Mouse (Mus musculus): Measurements from ENCODE around the gene Ctsc. TPM values are rescaled to one million over a fixed set of nuclear protein-coding genes. Genes with fewer than 3 reads are reported as not detected.
"Not testable (repeated sequence)": the region's sequence is repeated elsewhere in the genome, so short reads cannot be mapped to it uniquely, and the experiment has no call there.

The Ctsc gene
- 10 to 100 TPM; 10.3 TPM for total RNA-seq (2021)
- long read RNA-seq, experiment 1, transcript Ctsc-201 (7 exons, 2,493 nt), result major isoform, 9 of 12 reads
- long read RNA-seq, experiment 1, partial matches to known transcripts, result 0 of 12 reads
- long read RNA-seq, experiment 1, other reads (novel, unspliced or antisense), result 2 of 12 reads
- long read RNA-seq, experiment 2, transcript Ctsc-201 (7 exons, 2,493 nt), result major isoform, 12 of 15 reads
- long read RNA-seq, experiment 2, partial matches to known transcripts, result 1 of 15 reads
- long read RNA-seq, experiment 2, other reads (novel, unspliced or antisense), result 1 of 15 reads

GRCm38 (mm10) chr7:88277858-88278627 lies at the start of gene Ctsc:
Gene Ctsc (plus strand): TSS chr7:88278085.
- intact Hi-C loops (cut with DNase I), result no loop called here
- peak; percentile 55 to 62 for DNase-seq (ENCODE audit: low spot score in 2 of 2)

- intact Hi-C loops (cut with DNase I), result no loop called here
- no peak for DNase-seq (ENCODE audit: low spot score in 2 of 2)
Observed at GRCm38 (mm10) chr7:88229051-88229450, 48.8 kb upstream of the Ctsc start.

- DNase-seq (ENCODE audit: low spot score in 2 of 2), result no peak
- intact Hi-C loops (cut with DNase I), result no loop called here
Observed at GRCm38 (mm10) chr7:88230121-88230520, 47.8 kb upstream of the Ctsc start.

GRCm38 (mm10) chr7:88230756-88231522 lies 46.9 kb upstream of the Ctsc start:
- intact Hi-C loops (cut with DNase I), result no loop called here
- no peak for DNase-seq (ENCODE audit: low spot score in 2 of 2)

- intact Hi-C loops (cut with DNase I), result no loop called here
Observed at GRCm38 (mm10) chr7:88243059-88243458, 34.8 kb upstream of the Ctsc start.

DNA sequence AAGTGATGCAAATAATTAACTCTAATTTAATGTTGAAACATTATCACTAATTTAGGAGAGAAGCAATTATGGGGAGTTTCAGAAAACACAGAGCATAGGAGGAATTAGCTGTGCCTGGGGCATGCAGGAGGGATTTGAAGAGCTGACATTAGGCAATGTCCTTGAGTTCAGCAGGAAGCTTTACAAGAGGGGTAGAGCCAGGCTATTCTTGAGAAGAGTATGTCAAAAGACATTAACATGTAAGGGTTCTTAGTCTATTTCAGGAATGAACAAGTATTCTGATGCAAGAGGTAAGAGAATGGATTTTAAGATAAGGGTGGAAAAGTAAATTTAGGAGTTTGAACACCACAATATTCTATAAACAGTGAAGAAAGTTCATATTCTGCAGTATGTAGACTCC lies 33.4 kb upstream of the Ctsc start:
- DNase-seq (ENCODE audit: low spot score in 2 of 2), result no peak
- intact Hi-C loops (cut with DNase I), result no loop called here

More at GRCm38 (mm10) chr7:88243059-88243458, 34.8 kb upstream of the Ctsc start:
- no peak for DNase-seq (ENCODE audit: low spot score in 2 of 2)

- DNase-seq (ENCODE audit: low spot score in 2 of 2); intact Hi-C loops (cut with DNase I): not testable (repeated sequence)
Observed at GRCm38 (mm10) chr7:88250380-88250779, 27.5 kb upstream of the Ctsc start.

DNA sequence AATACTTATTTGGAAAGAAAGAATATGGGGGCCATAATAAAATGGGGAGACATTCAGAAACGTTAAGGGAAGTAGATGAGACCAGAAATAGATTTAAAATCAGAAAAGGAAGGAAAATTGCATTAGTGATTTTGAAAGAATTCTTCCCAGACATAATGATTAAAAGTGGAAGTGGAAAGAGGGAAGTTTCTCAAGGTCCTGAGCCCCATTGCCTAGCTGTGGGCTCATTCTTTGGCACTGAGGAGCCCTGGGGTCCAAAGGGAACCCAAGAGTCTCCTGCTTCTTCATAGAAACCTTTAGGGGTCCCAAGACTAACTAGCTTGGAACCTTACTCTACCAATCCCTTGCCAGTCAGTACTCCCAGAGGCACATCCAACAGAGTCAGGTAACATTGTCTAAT lies 26.4 kb upstream of the Ctsc start:
- intact Hi-C loops (cut with DNase I), result no loop called here
- DNase-seq (ENCODE audit: low spot score in 2 of 2), result no peak

DNA sequence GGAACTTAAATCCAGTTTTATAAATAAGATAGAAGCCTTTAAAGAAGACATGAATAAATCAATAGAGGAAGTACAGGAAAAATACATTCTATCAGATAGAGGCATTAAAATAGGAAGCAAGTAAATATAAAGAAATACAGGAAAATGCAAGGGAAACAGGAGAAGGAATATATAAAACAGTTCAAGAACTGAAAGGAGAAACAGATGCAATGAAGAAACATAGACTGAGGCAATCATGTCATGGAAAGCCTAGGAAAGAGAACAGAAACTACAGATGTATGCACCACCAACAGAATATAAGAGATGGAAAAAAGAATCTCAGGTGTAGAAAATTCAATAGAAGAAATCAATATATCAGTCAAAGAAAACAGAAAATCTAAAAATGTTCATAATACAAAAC lies 25.8 kb upstream of the Ctsc start:
- no peak for DNase-seq (ENCODE audit: low spot score in 2 of 2)
- intact Hi-C loops (cut with DNase I), result no loop called here

DNA sequence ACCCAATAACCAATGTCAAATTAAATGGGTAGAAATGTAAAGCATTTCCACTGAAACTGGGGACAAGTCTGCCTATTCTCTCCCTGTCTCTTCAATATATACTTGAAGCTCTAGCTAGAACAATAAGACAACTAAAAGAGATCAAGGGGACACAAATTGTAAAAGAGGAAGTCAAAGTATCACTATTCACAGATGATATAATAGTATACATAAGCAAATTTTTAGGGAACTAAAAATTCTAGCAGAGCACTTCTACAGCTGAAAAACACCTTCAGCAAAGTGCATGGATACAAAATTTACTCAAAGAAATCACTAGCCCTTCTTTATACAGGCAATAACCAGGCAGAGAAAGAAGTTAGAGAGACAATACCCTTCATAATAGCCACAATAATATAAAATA lies 23.0 kb upstream of the Ctsc start:
- DNase-seq (ENCODE audit: low spot score in 2 of 2), result no peak
- intact Hi-C loops (cut with DNase I), result no loop called here

GRCm38 (mm10) chr7:88259155-88259925 lies 18.5 kb upstream of the Ctsc start:
- no peak for DNase-seq (ENCODE audit: low spot score in 2 of 2)

GRCm38 (mm10) chr7:88261799-88262198 lies 16.1 kb upstream of the Ctsc start:
- intact Hi-C loops (cut with DNase I), result no loop called here
- DNase-seq (ENCODE audit: low spot score in 2 of 2), result no peak

More at GRCm38 (mm10) chr7:88259155-88259925, 18.5 kb upstream of the Ctsc start:
- intact Hi-C loops (cut with DNase I), result no loop called here

GRCm38 (mm10) chr7:88264861-88265260 lies 13.0 kb upstream of the Ctsc start:
- intact Hi-C loops (cut with DNase I), result no loop called here
- DNase-seq (ENCODE audit: low spot score in 2 of 2), result no peak

DNA sequence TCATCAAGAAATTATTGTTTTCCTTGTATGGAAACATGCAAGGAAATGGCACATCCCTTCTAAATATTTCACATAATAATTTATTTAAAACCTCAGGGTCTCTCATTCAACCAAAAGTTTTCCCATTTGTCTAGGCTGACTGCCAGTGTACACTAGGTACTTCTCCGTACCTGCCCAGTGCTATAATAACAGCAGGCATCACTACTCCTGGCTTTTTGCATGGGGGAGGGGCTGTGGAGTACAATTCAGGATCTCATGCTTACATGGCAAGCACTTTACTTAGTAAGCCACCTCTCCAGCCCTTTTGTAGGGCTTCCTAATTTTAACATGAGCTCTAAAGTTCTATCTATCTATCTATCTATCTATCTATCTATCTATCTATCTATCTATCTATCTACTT lies 8.0 kb upstream of the Ctsc start:
- DNase-seq (ENCODE audit: low spot score in 2 of 2), result no peak
- intact Hi-C loops (cut with DNase I), result no loop called here

GRCm38 (mm10) chr7:88271531-88271930 lies 6.4 kb upstream of the Ctsc start:
- no peak for DNase-seq (ENCODE audit: low spot score in 2 of 2)
- intact Hi-C loops (cut with DNase I), result no loop called here

DNA sequence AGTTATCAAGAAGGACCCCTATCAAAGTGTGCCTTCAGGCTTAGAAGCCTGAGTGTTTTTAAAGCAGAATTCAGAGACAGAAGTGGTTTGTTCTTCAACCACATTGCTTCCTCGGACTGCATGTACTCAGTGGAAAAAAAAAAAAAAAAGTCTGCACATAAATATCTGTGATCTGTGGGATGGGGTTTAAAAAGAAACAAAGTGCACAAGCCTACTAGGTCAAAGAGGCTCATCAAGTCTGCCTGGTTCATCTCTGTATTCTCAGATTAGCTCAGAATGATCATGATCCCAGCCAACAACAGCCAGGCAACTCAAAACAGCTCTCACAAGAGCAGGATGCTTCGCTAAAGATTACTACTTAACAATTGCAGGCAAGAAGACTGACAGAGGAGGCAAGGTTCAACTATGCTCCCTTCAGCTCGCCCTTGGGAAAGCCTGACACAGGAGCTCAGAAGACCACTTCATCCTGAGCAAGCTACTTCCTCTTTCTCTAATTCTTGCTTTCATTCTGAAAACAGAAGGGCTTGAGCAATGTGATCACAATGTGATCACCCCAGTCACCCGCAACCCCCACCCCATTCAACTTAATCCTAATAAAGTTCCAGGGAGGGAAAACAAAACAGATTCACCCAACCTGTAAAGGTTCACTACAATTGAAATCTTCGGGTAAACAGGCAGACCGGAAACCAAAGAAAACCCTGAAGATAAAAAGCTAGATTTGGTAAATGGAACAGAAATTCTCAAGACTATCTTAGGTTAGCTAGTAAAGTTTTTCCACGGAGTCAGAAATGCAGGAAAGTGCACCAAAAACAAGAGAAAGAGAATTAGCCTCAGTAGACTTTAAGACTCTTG lies 745 bp upstream of the Ctsc start:
- peak in 1 of 2 experiments; percentile 1 for DNase-seq (ENCODE audit: low spot score in 2 of 2)
- intact Hi-C loops (cut with DNase I), result no loop called here

GRCm38 (mm10) chr7:88278628-88279196 lies 827 bp downstream of the Ctsc start:
- DNase-seq (ENCODE audit: low spot score in 2 of 2), result no peak
- intact Hi-C loops (cut with DNase I), result no loop called here

GRCm38 (mm10) chr7:88285276-88285675 lies 7.4 kb downstream of the Ctsc start:
- no peak for DNase-seq (ENCODE audit: low spot score in 2 of 2)
- intact Hi-C loops (cut with DNase I), result no loop called here

Measured in left cerebral cortex, postnatal 14 days (tissue).